13 mouse cellular contexts compared by ENCODE assay signal in genomic region chr11:29638861-29639260, GRCm38 (mm10). TPM values are rescaled to one million over a fixed set of nuclear protein-coding genes. Genes with fewer than 3 reads are reported as not detected.
DNase-seq lines count a peak whose midpoint lies in the region; ATAC-seq and TF ChIP-seq lines count a peak whose summit lies in the region.
"Had no signal": no experiment of that assay in that cellular context is flagged by ENCODE, and none has a peak within 500 bp of the region (broad histone marks: within the 10 kb centered on the region; RNA-seq: fewer than 3 reads in every experiment).

No protein-coding gene starts in this region.

- no peak overlapping the region for H3K4me3 ChIP-seq in kidney, postnatal 0 days (replicated peaks; ENCODE audit: low read depth, low read length)
- H3K4me3 ChIP-seq in heart, embryonic 12.5 days = no peak overlapping the region
- no peak overlapping the region for H3K4me3 ChIP-seq in liver, embryonic 12.5 days
- H3K4me3 ChIP-seq in kidney, embryonic 14.5 days (ENCODE audit: low read length) = no peak overlapping the region
- H3K4me3 ChIP-seq: erythroblast, embryonic 14.5 days had no signal

- no peak overlapping the region for H3K9ac ChIP-seq in kidney, postnatal 0 days (ENCODE audit: low read depth, low read length)
- H3K9ac ChIP-seq in heart, embryonic 12.5 days = no peak overlapping the region
- H3K9ac ChIP-seq in liver, embryonic 12.5 days = no peak overlapping the region
- H3K9ac ChIP-seq in kidney, embryonic 14.5 days (ENCODE audit: low read depth, low read length) = no peak overlapping the region
- H3K9ac ChIP-seq: liver, postnatal 0 days had no signal

- ATAC-seq in kidney, postnatal 0 days (replicated peaks; ENCODE audit: low FRiP score, low read depth) = no peak
- ATAC-seq in Patski = peak; percentile 60
- ATAC-seq in heart, embryonic 12.5 days (ENCODE audit: insufficient number of reproducible peaks, low FRiP score) = no peak
- peak; percentile 62 for ATAC-seq in megakaryocyte-erythroid progenitor cell, adult 5-6 weeks (replicated peaks; ENCODE audit: low FRiP score, low TSS enrichment, poor library complexity, severe bottlenecking)
- ATAC-seq in liver, embryonic 12.5 days = no peak
- no peak for ATAC-seq in kidney, embryonic 14.5 days (ENCODE audit: low FRiP score, low TSS enrichment)
- ATAC-seq: liver, postnatal 0 days had no signal

- TF ChIP-seq CTCF in kidney, postnatal 0 days (IDR thresholded peaks at IDR 0.05; ENCODE audit: low read depth) = no peak
- TF ChIP-seq CTCF in Patski (IDR thresholded peaks at IDR 0.05) = no peak

- 33% methylated on average over 2 of the region's 2 CpGs for WGBS in kidney, postnatal 0 days
- 21% methylated on average over 2 of the region's 2 CpGs for WGBS in heart, embryonic 12.5 days
- WGBS in liver, embryonic 12.5 days (ENCODE audit: insufficient replicate concordance) = 22% methylated on average over 2 of the region's 2 CpGs
- WGBS in kidney, embryonic 14.5 days = 48% methylated on average over 2 of the region's 2 CpGs

- no peaks in the 10 kb centered on the region for H3K27me3 ChIP-seq in kidney, postnatal 0 days (ENCODE audit: insufficient read depth, low read length)
- H3K27me3 ChIP-seq in Patski = no peaks in the 10 kb centered on the region
- no peaks in the 10 kb centered on the region for H3K27me3 ChIP-seq in heart, embryonic 12.5 days (replicated peaks)
- H3K27me3 ChIP-seq in liver, embryonic 12.5 days (replicated peaks) = no peaks in the 10 kb centered on the region
- no peaks in the 10 kb centered on the region for H3K27me3 ChIP-seq in kidney, embryonic 14.5 days (ENCODE audit: control insufficient read depth, insufficient read depth, low read length)

- POLR2A ChIA-PET in Patski (lab: Charles Lee) = interaction anchor here (1.6 kb wide), 1 partner anchor 9 kb away, joined by 4 read pairs; no protein-coding TSS in a partner anchor

- CTCF ChIA-PET in Patski (lab: Charles Lee) = interaction anchor here (1.5 kb wide), 1 partner anchor 11 kb away, joined by 6 read pairs; no protein-coding TSS in a partner anchor

- peak; percentile 22 for DNase-seq in kidney, postnatal 0 days (ENCODE audit: low spot score)
- DNase-seq in kidney, postnatal 14 days = no peak
- DNase-seq in Patski (ENCODE audit: low read depth, low spot score) = no peak
- DNase-seq in testis, postnatal 14 days (ENCODE audit: low spot score) = no peak
- DNase-seq: adrenal gland, adult 8-10 months; cerebellum, adult 2 months; kidney, adult 9 months; liver, postnatal 0 days had no signal

- no peak overlapping the region for H3K27ac ChIP-seq in kidney, postnatal 0 days
- H3K27ac ChIP-seq in heart, embryonic 12.5 days (ENCODE audit: poor library complexity, severe bottlenecking) = peak overlapping the region; percentile 58
- H3K27ac ChIP-seq in liver, embryonic 12.5 days = no peak overlapping the region
- H3K27ac ChIP-seq in kidney, embryonic 14.5 days (ENCODE audit: low read depth, low read length) = no peak overlapping the region

- in situ Hi-C loops in Patski (cut with MboI; ENCODE audit: low pct_unique_long_range_greater_than_20kb) = no loop called here

- H3K9me3 ChIP-seq in kidney, postnatal 0 days (replicated peaks; ENCODE audit: low read length) = no peaks in the 10 kb centered on the region
- no peaks in the 10 kb centered on the region for H3K9me3 ChIP-seq in heart, embryonic 12.5 days (replicated peaks)
- H3K9me3 ChIP-seq in liver, embryonic 12.5 days (replicated peaks) = no peaks in the 10 kb centered on the region
- no peaks in the 10 kb centered on the region for H3K9me3 ChIP-seq in kidney, embryonic 14.5 days (ENCODE audit: control insufficient read depth, low read length)

- H3K4me1 ChIP-seq in kidney, postnatal 0 days (replicated peaks; ENCODE audit: insufficient read depth, low read length) = no peaks in the 10 kb centered on the region
- peaks cover 37% of the 10 kb centered on the region for H3K4me1 ChIP-seq in heart, embryonic 12.5 days (replicated peaks)
- no peaks in the 10 kb centered on the region for H3K4me1 ChIP-seq in liver, embryonic 12.5 days
- H3K4me1 ChIP-seq in kidney, embryonic 14.5 days (ENCODE audit: control insufficient read depth, insufficient read depth, low read length) = no peaks in the 10 kb centered on the region

- H3K4me2 ChIP-seq in kidney, postnatal 0 days (ENCODE audit: low read length) = no peak overlapping the region
- H3K4me2 ChIP-seq in heart, embryonic 12.5 days = peak overlapping the region; percentile 14; the same call in 1 of the 2 replicates
- no peak overlapping the region for H3K4me2 ChIP-seq in liver, embryonic 12.5 days
- H3K4me2 ChIP-seq in kidney, embryonic 14.5 days (replicated peaks; ENCODE audit: low read depth, low read length) = no peak overlapping the region

- no peaks in the 10 kb centered on the region for H3K36me3 ChIP-seq in kidney, postnatal 0 days (ENCODE audit: insufficient read depth, low read length)
- H3K36me3 ChIP-seq in heart, embryonic 12.5 days = no peaks in the 10 kb centered on the region
- no peaks in the 10 kb centered on the region for H3K36me3 ChIP-seq in liver, embryonic 12.5 days
- H3K36me3 ChIP-seq in kidney, embryonic 14.5 days (ENCODE audit: control insufficient read depth, insufficient read depth, low read length) = no peaks in the 10 kb centered on the region

RNA-seq across cellular contexts. Expression of gene Rtn4, which starts 53.9 kb away (rescaled TPM):
- 62.2 and 75.0 TPM in 2 replicates for polyA plus RNA-seq in kidney, postnatal 0 days (2015; fragmentation: Nextera tagmentation; extraction: Ambion mirVana)
- 580 TPM for polyA plus RNA-seq in Patski (2021)
- 77.8 and 81.6 TPM in 2 replicates for polyA plus RNA-seq in heart, embryonic 12.5 days (2016; fragmentation: Nextera tagmentation; extraction: Ambion mirVana)
- 40.9 and 53.2 TPM in 2 replicates for total RNA-seq in megakaryocyte-erythroid progenitor cell, adult 5-6 weeks (2014; fragmentation: Nextera tagmentation)
- total RNA-seq in megakaryocyte-erythroid progenitor cell, adult 5-6 weeks (2017) = 55.1 and 85.9 TPM in 2 replicates
- 24.6 and 24.9 TPM in 2 replicates for polyA plus RNA-seq in liver, embryonic 12.5 days (2016; fragmentation: Nextera tagmentation; extraction: Ambion mirVana)
- polyA plus RNA-seq in kidney, embryonic 14.5 days (2014; fragmentation: Nextera tagmentation; extraction: Ambion mirVana) = 42.2 and 70.6 TPM in 2 replicates

Comparison
In these comparisons a context has a peak if more than half of its experiments do, and no peak if none do; other contexts are left out.
1. ATAC-seq: peak in Patski (single experiment) and megakaryocyte-erythroid progenitor cell, adult 5-6 weeks (single experiment); none in kidney, postnatal 0 days (single experiment), heart, embryonic 12.5 days (single experiment), liver, embryonic 12.5 days (single experiment) and kidney, embryonic 14.5 days (single experiment).